Mouse (Mus musculus): Measurements from ENCODE around the gene Tbx4.
A peak's percentile ranks its signal among the peaks of the same experiment; 100 is the strongest.

Tbx4 gene

GRCm38 (mm10) chr11:85885665-85886428 is at the start of gene Tbx4:
TSS of gene Tbx4 (plus strand) at chr11:85886422.
- DNase-seq (ENCODE audit: low read depth, low spot score) = no peak

DNA sequence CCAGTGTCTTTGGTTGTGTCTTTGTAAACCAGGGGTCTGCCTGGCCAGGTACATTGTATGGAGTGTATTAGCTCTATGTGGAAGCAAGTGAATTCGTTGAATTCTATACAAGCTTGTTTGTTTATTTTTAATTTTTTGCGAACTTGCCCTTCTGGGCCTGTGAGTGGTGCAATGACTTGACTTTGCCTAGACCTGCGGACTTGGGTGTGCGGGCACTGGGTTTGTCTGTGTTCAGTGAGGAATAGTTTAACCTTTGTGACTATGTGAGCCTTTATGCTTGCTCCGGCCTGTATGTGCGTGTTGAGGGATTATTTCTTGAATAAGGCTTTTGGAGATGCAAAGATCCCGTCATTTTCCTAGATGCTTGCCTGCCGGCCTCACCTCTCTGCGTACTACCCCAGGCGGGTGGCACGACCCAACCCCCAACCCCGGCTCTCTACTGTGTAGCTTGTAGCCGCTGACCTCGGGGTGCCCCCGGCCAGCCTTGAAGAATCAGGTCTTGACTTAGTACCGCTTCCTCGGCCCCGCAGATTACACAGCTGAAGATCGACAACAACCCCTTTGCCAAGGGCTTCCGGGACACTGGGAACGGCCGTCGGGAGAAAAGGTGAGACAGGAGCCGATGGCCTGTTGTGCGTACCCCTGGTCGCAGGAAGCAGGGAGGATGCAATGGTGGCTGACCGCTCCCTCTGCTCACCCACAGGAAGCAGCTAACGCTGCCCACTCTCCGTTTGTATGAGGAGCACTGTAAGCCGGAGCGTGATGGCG is 49.5 kb upstream of the Tbx4 start:
- DNase-seq (ENCODE audit: low read depth, low spot score) = no peak

- DNase-seq (ENCODE audit: low read depth, low spot score) = no peak
Measured at GRCm38 (mm10) chr11:85837291-85837647, 49.0 kb upstream of the Tbx4 start.

- DNase-seq (ENCODE audit: low read depth, low spot score) = no peak
Measured at GRCm38 (mm10) chr11:85837648-85838423, 48.4 kb upstream of the Tbx4 start.

DNA sequence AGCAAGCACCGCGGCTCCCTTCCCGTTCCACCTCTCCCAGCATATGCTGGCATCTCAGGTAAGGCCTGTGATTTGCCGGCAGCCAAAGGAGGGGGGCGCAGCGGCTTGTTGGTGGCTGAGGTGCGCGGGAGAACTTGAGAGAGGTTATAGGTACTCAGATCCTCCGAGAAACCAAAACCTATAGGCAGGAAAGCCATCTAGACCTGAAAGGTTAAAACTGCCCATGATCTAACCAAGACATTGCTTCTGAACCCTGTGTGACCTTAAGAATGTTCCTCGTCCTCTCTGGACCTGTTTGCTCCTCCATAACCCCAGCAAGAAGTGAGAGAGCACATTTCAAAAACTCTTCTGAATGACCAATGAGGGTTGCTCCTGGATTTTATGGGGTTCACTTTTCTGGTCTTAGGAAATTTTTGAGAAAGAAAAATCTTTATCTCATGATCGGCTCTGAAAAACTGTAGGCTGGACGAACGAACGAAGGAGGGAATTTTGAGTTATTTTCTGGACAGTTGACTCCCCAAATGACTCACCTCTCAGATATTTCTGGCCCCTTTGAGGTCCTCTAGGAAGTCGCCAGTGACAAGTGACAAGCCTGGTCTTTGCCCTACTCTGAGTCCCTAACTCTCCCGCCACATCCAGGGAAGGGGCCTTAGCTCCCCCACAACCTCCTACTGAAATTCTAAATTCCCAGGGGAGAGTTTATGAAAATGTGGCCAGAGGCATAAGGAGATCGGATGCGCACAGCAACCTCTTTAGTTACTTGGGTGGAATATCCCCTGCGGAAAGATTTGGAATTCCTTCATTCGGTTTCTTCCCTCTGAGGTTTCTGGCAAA is 47.6 kb upstream of the Tbx4 start:
- DNase-seq (ENCODE audit: low read depth, low spot score) = no peak

GRCm38 (mm10) chr11:85839258-85840030 is 46.8 kb upstream of the Tbx4 start:
- no peak for DNase-seq (ENCODE audit: low read depth, low spot score)

GRCm38 (mm10) chr11:85840031-85840802 is 46.0 kb upstream of the Tbx4 start:
- no peak for DNase-seq (ENCODE audit: low read depth, low spot score)

DNA sequence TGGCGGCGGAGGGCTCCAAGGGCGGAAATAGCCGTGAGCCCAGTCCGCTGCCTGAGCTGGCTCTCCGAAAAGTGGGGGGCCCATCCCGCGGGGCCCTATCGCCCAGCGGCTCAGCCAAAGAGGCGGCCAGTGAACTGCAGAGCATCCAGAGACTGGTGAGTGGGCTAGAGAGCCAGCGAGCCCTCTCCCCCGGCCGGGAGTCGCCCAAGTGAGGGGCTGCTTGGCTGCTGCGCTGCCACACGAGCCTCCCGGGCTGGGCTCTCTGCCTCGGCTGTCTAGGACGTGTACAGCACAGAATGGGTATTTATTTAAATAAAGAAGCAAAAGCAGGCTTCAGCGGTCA is 45.4 kb upstream of the Tbx4 start:
- no peak for DNase-seq (ENCODE audit: low read depth, low spot score)

GRCm38 (mm10) chr11:85841211-85841681 is 45.0 kb upstream of the Tbx4 start:
- no peak for DNase-seq (ENCODE audit: low read depth, low spot score)

DNA sequence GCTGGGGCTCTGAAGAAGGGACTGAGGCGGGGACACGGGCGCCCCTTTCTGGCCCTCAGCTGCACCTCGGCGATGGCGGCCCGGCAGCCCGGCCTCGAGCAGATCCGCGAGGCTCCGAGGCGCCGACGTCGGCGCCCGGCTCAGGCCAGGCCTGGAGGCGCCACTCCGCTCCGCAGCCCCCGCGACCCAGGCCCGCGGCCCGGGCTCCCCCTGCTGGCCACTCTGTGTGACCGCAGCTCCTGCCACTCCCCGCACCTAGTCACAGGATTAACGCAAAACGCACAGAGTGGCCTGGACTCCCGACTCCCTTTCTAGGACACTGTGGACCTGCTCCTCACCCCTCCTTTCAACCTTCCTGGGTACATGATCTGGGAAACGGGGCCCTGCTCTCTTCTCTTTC is 44.2 kb upstream of the Tbx4 start:
- DNase-seq (ENCODE audit: low read depth, low spot score) = no peak

GRCm38 (mm10) chr11:85842596-85843346 is 43.5 kb upstream of the Tbx4 start:
- no peak for DNase-seq (ENCODE audit: low read depth, low spot score)

DNA sequence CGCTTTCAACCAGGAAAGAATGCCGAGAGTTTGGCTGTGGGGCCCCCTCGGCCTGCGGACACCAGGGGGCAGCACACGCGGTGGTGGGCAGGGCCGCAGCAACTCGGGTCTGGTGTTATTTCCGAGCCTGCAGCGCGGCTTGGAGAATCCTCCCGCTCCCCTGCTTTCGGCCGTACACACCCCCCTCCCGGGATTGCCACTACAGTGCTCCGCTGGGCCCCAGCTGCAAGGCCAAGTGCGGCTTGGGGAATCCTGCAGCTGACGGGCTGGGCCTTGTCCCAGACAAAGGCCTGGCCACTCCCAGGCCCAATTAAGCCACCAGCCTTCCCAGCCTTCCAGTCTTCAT is 42.9 kb upstream of the Tbx4 start:
- no peak for DNase-seq (ENCODE audit: low read depth, low spot score)

DNA sequence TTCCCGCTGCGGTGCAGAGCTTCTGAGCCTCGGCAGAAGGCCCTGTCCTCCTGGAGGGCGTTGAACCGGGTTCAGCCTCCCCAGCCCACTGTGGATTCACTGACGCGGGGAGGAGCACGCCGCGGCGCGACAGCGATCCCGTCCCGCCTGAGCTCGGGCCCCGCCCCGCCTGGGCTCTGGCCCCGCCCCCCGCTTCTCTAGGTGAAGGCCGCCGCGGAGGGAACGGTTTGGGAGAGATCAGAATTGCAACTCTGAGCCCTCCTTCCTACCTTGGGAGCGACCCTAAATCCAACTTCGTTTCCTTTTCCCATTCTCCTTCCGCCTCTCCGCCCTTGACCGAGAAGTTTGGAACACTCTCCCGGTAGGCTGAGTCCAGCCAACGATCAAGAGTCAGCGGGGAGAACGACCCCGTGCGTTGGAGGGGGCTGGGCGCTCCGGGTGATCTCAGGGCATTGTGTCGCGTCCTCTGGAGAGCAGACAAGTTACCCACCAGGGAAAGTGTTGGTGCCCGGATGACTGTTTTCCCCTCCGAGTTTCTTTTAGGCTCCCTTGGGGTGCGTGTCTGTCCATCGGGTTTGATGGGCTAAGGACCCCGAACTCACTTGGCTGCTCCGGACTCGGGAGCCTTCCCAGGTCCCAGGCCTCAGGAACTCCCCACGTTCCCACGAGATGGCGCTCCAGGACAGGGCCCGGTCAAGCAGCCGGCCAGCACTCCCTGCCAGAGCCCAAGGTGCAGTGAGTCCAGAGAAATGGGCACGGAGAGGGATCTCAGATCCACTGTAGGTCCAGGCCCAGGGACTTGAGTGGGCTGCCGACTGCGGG is 41.9 kb upstream of the Tbx4 start:
- no peak for DNase-seq (ENCODE audit: low read depth, low spot score)

GRCm38 (mm10) chr11:85844971-85845370 is 41.3 kb upstream of the Tbx4 start:
- no peak for DNase-seq (ENCODE audit: low read depth, low spot score)

DNA sequence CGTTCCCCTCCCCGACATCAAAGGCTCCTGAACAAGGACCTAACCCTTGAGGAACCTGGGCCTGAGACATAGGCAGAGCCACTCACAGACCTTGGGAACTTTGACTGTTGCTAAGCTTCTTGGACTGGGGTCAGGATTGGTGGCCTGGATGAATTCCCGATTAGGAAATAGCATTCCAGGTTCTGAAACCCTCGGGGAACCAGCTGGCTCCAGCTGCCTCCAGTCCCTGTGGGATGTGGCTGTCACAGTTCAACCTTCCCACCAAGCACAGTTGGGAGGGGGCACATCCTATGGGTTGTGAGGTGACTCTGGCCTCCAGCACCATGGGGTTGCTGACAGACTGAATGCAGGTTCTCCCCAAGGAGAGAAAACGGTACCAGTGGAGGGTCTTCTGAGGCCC is 40.3 kb upstream of the Tbx4 start:
- DNase-seq (ENCODE audit: low read depth, low spot score) = no peak

GRCm38 (mm10) chr11:85846509-85846908 is 39.7 kb upstream of the Tbx4 start:
- DNase-seq (ENCODE audit: low read depth, low spot score) = no peak

- peak; percentile 28 for DNase-seq (ENCODE audit: low read depth, low spot score)
Measured at GRCm38 (mm10) chr11:85849037-85849436, 37.2 kb upstream of the Tbx4 start.

DNA sequence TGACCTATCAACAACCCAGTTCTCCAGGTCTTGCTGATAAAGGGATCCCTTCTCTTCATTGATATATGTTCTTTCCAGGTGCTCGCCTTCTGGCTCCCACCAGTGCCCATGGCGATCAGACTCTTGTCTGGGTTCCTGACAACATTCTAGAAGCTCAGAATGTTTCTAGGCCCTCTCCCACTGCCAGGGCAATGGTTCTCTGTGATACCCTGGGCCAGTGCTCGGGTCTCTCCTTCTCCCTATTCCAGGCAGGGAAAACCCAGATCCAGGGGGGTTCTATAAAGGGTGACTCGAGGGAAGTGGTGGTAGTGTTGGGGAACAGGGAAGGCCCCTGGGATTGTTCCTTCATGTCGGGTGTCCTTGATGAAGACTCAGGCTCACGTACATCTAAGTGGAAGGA is 36.0 kb upstream of the Tbx4 start, which contains the start of gene Gm11444:
TSS of gene Gm11444 (minus strand) at position 101 of the 400 bp plus-strand sequence.
- no peak for DNase-seq (ENCODE audit: low read depth, low spot score)
